Mouse (Mus musculus) G1E (cell line): ENCODE measurements at regions not wholly inside any gene's neighbourhood (a gene's known extent, or its start where the extent isn't known, plus 50 kb on each side); places are given as distances from the start of the nearest gene placed in this dataset.

ENCODE experiments used
- ATAC-seq: 2 replicates; pipeline ENCODE4 v1.8.0; 2016; ENCODE audit warnings: mild to moderate bottlenecking; ENCODE audit not compliant: insufficient number of reproducible peaks, poor library complexity, low FRiP score, severe bottlenecking; ENCODE audit errors: extremely low read depth
- DNase-seq: peaks from one replicate; pipeline ENCODE4 v3.0.0; 2012; ENCODE audit warnings: low spot score
- H3K27me3 ChIP-seq: 2 replicates; pipeline ENCODE4 v1.6.1; 2012; ENCODE audit warnings: mild to moderate bottlenecking, low read length, inconsistent platforms; ENCODE audit not compliant: insufficient read depth
- H3K36me3 ChIP-seq: replicated peaks from 2 replicates; pipeline ENCODE3; 2012; ENCODE audit warnings: mild to moderate bottlenecking, inconsistent platforms
- H3K4me1 ChIP-seq: 2 replicates; pipeline ENCODE4 v1.6.1; 2012; ENCODE audit warnings: low read depth, low read length, inconsistent platforms, mixed read lengths; ENCODE audit not compliant: insufficient read depth
- H3K4me3 ChIP-seq: 2 replicates; pipeline ENCODE4 v1.5.1; 2012; ENCODE audit warnings: low read depth, mild to moderate bottlenecking, inconsistent platforms, low read length, moderate library complexity, mixed read lengths
- H3K9me3 ChIP-seq: replicated peaks from 2 replicates; pipeline ENCODE4 v1.6.1; 2012; ENCODE audit warnings: inconsistent platforms
- CTCF ChIP-seq: IDR thresholded peaks from 2 replicates; pipeline ENCODE4 v1.5.1; 2012; ENCODE audit warnings: low read depth, low read length, inconsistent platforms, mixed read lengths
- GATA1 ChIP-seq: IDR thresholded peaks from 2 replicates; pipeline ENCODE4 v1.6.1; 2012; ENCODE audit warnings: borderline replicate concordance, low read length, inconsistent platforms, mixed read lengths
- GATA2 ChIP-seq: IDR thresholded peaks from 2 replicates; pipeline ENCODE4 v1.6.1; 2012; ENCODE audit warnings: low read depth, low read length, inconsistent platforms, borderline replicate concordance
- POLR2AphosphoS5 ChIP-seq: IDR thresholded peaks from 2 replicates; pipeline ENCODE4 v1.6.1; 2012; ENCODE audit warnings: low read depth, low read length, inconsistent platforms; ENCODE audit not compliant: insufficient replicate concordance
- TAL1 ChIP-seq: conservative IDR thresholded peaks from 2 replicates; pipeline ENCODE4 v1.6.1; 2012; ENCODE audit warnings: low read depth, low read length, inconsistent platforms, mixed read lengths

- peaks cover 2% of the 10 kb centered on the region for H3K27me3 ChIP-seq
- DNase-seq (no peak), ATAC-seq (no peak)
- no peaks in the 10 kb centered on the region for H3K36me3 ChIP-seq
- TF ChIP-seq CTCF (no peak), TAL1 (no peak), GATA2 (no peak)
- no peaks in the 10 kb centered on the region for H3K9me3 ChIP-seq
- H3K4me3 ChIP-seq = no peak overlapping the region
- no peaks in the 10 kb centered on the region for H3K4me1 ChIP-seq
Measured at GRCm38 (mm10) chr11:25314645-25315044, 895.9 kb downstream of the 5730522E02Rik start.

- Histone ChIP-seq H3K4me1 (no peaks in the 10 kb centered on the region), H3K27me3 (peaks cover 2% of the 10 kb centered on the region), H3K9me3 (no peaks in the 10 kb centered on the region), H3K36me3 (no peaks in the 10 kb centered on the region), H3K4me3 (no peak overlapping the region)
- DNase-seq (no peak), ATAC-seq (no peak)
- TF ChIP-seq POLR2AphosphoS5 = no peak
- no peak for TF ChIP-seq GATA2
- TF ChIP-seq CTCF = no peak
- TF ChIP-seq GATA1 = no peak
- no peak for TF ChIP-seq TAL1
Measured at GRCm38 (mm10) chr11:25313879-25314278, 896.7 kb downstream of the 5730522E02Rik start.

DNA sequence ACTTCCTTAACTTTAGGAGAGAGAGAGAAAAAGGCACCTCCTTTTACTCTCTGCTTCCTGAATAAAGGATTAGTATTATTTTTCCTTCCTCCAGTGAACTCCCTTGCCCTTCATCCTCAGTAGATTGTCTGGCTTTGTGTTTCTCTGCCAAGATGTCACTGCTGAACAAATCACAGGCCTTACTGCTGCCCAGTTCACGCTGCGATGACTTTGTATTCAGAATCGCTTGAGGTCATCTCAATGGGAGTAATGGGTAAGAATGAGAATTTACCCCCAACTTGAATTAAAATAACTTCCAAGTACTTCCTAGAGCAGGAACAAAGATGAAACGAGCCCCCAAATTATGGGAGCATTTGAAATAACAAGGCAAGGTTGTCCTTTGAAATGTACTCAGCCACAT, 897.3 kb downstream of the 5730522E02Rik start:
- Histone ChIP-seq H3K27me3 (peaks cover 6% of the 10 kb centered on the region), H3K36me3 (no peaks in the 10 kb centered on the region), H3K9me3 (no peaks in the 10 kb centered on the region), H3K4me3 (no peak overlapping the region), H3K4me1 (no peaks in the 10 kb centered on the region)
- TF ChIP-seq POLR2AphosphoS5 (no peak), TAL1 (no peak), GATA2 (no peak), CTCF (no peak), GATA1 (no peak)
- no peak for DNase-seq
- no peak for ATAC-seq

DNA sequence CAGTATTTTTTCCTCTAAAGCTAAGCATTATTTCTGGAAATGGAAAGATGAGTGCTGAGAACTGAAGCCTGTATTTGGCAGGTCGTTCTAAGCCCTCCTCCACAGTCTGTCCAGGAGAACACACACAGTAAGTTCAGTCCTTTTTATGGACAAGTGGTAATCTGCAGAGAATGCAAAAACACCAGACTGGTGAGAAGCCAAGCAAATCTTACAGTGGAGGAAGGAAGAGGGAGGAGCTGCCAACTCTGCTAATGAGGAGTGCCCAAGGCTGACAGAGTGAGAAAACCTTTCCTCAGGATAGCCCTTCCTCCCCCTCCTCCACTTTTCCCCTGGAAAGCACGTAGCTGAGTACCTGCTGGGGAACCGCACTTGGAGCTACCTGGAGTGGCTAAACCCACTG, 899.8 kb downstream of the 5730522E02Rik start:
- Histone ChIP-seq H3K9me3 (no peaks in the 10 kb centered on the region), H3K27me3 (peaks cover 4% of the 10 kb centered on the region; the same call in 1 of the 2 replicates), H3K36me3 (no peaks in the 10 kb centered on the region), H3K4me3 (no peak overlapping the region), H3K4me1 (no peaks in the 10 kb centered on the region)
- ATAC-seq (no peak), DNase-seq (no peak)
- TF ChIP-seq TAL1 (no peak), GATA1 (no peak), GATA2 (no peak), POLR2AphosphoS5 (no peak), CTCF (no peak)

- Histone ChIP-seq H3K4me1 (no peaks in the 10 kb centered on the region), H3K27me3 (no peaks in the 10 kb centered on the region), H3K9me3 (no peaks in the 10 kb centered on the region), H3K4me3 (no peak overlapping the region), H3K36me3 (no peaks in the 10 kb centered on the region)
- DNase-seq (peak; percentile 11), ATAC-seq (no peak)
- TF ChIP-seq CTCF = peak; percentile 37; the same call in 1 of the 2 replicates
- no peak for TF ChIP-seq TAL1
Measured at GRCm38 (mm10) chr11:25301130-25301529, 909.4 kb downstream of the 5730522E02Rik start.

DNA sequence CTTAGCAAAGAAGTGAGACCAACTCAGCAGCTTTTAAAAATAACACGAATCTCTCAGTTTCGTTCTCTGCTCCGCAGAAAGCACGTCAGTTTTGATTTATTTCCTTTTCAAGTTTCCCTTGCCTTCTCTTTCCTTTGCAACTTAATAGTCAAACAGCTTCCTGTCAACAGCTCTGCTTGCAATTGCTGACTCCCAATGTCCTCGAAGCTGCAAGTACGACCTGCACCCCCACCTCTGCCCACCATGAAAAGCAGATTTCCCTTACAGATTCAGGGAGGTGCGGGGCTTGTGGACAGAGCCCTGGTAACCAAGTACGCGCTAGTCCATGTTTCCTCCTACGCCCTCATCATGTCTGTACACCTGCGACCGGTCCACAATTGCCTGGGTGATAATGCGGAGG, 922.2 kb downstream of the 5730522E02Rik start:
- Histone ChIP-seq H3K36me3 (no peaks in the 10 kb centered on the region), H3K4me3 (no peak overlapping the region), H3K27me3 (peaks cover 3% of the 10 kb centered on the region; the same call in 1 of the 2 replicates), H3K4me1 (no peaks in the 10 kb centered on the region), H3K9me3 (no peaks in the 10 kb centered on the region)
- TF ChIP-seq CTCF (no peak), POLR2AphosphoS5 (no peak), GATA2 (no peak), GATA1 (no peak), TAL1 (no peak)
- ATAC-seq (no peak), DNase-seq (no peak)

- no peaks in the 10 kb centered on the region for H3K9me3 ChIP-seq
- ATAC-seq = no peak
- H3K36me3 ChIP-seq = no peaks in the 10 kb centered on the region
Measured at GRCm38 (mm10) chr11:25287458-25288247, 922.9 kb downstream of the 5730522E02Rik start.

More at GRCm38 (mm10) chr11:25287458-25288247, 922.9 kb downstream of the 5730522E02Rik start:
- no peak for DNase-seq
- TF ChIP-seq TAL1 (no peak), GATA1 (no peak)
- Histone ChIP-seq H3K27me3 (peaks cover 3% of the 10 kb centered on the region; the same call in 1 of the 2 replicates), H3K4me3 (no peak overlapping the region), H3K4me1 (no peaks in the 10 kb centered on the region)
